Mouse (Mus musculus): Measurements from ENCODE around the gene Cxcl14.

Gene Cxcl14

GRCm38 (mm10) chr13:56295943-56296658, at the start of gene Cxcl14:
TSS of gene Cxcl14 (minus strand) at chr13:56296551.
- no peak for DNase-seq (ENCODE audit: low read depth)

GRCm38 (mm10) chr13:56344355-56344754, 48.0 kb upstream of the Cxcl14 start:
- DNase-seq (ENCODE audit: low read depth) = no peak

DNA sequence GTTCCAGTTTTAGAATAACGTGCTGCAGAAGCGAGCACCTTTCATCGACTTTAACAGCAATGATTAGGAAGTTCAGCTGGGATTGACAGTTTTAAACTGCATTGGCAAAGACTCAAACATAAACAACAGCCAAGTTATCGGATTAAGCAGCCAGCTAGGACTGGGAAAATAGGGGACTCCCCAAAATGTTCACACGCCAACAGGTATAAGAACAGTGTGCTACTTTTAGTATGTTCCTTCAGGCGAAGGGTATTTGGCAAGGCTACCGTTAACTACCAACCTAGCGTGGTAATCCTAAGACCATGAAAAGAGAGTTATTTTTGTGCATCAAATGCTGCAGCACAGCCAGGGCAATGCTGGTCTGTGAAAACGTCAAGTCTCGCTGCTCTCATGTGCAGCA, 46.1 kb upstream of the Cxcl14 start:
- no peak for DNase-seq (ENCODE audit: low read depth)

GRCm38 (mm10) chr13:56340513-56340912, 44.2 kb upstream of the Cxcl14 start:
- no peak for DNase-seq (ENCODE audit: low read depth)

GRCm38 (mm10) chr13:56339816-56340215, 43.5 kb upstream of the Cxcl14 start:
- no peak for DNase-seq (ENCODE audit: low read depth)

GRCm38 (mm10) chr13:56336982-56337381, 40.6 kb upstream of the Cxcl14 start:
- no peak for DNase-seq (ENCODE audit: low read depth)

DNA sequence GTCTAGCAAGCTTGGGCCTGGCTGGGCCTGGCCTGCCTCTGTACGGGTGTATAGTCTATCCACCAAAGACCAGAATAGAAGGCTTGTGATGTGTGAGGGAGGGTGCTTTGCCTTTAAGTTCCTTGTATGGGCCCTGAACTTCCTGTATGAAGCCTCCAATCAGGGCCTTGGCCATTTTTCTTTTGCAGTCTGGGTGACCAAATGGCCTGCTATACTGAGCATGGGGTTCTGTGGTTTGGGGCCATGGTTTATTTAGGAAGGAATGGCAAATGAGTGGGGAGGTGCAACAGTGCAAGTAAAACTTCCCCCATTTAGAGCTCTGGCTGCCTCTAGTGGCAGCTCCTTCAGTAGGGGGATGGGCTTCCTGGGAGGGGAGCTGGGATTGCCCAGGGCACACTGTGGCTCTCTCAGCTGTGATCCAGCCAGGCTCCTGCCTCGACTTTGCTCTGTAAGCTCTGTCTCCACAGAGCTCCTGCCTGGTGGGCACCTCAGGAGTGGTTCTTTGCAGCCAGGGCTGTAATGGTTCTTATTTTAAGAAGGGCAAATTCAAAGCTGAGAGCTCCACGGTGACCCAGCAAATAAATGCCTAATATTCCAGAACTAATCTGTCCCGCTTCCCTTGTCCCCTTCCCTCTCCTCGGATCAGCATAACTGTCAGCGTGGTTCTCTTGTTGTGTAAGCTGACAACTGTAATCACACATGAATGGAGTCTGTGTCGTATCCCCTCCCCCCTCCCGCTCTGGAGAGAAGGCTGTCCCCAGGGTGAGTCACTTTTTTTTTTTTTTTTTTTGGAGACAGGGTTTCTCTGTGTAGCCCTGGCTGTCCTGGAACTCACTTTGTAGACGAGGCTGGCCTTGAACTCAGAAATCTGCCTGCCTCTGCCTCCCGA, 38.7 kb upstream of the Cxcl14 start:
- DNase-seq (ENCODE audit: low read depth) = no peak

- DNase-seq (ENCODE audit: low read depth) = no peak
Measured at GRCm38 (mm10) chr13:56334236-56334635, 37.9 kb upstream of the Cxcl14 start.

GRCm38 (mm10) chr13:56332356-56332755, 36.0 kb upstream of the Cxcl14 start:
- no peak for DNase-seq (ENCODE audit: low read depth)

DNA sequence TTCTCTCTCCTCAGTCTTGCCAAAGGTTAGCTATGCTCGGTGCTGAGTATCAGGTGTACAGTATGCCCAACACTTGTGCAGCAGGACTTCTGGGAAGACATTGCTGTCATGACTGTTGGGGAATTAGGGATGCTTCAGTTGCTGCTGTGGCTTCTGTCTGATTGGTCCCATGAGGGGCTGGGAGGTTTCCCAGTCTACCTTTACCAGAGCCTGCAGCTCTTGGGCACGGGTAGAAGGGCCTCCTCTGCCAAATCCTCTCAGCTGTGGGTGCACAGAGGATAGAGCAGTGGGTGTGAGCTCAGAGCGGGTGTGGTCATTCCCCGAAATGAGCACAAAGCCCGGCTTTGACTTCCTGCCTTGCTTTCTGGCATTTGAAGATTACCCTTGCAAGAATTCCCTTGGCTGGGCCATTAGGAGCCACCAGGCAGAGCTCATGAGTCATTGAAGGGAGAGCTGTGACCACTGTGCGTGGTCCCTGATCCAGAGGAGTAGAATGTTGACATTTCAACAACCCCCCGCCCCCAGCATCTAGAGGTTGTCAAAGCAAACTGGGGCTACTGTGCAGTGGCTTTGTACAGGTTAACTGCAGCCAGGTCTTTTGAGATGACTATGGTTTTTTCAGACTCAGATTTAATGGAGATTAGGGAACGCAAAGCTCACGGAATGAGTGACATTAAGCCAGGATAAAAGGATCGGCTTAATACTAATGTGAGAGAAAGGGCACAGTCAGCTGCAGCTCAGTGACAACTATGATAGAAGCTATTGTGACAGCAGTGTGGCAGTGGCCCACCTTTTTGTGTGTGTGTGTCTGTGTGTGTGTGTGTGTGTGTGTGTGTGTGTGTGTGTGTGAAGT, 34.5 kb upstream of the Cxcl14 start:
- DNase-seq (ENCODE audit: low read depth) = no peak

DNA sequence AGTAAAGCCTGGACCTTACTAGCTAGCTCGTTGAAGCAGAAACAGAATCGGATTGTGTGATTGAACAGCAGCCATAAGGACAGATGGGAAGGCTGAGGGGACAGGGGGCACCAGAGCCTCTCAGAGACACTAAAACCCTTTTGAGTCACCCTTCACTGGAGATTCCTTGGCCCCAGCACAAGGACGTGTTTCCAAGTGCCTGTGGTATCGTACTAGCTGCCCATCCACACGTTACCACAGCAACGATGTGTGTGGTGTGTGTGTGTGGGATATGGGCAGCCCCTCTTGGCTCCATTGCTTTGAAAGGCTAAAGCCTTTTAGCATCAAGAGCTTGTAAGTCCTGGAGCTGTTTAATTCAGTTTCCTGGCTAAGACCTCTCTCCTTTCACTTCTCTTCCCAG, 33.4 kb upstream of the Cxcl14 start:
- DNase-seq (ENCODE audit: low read depth) = no peak

DNA sequence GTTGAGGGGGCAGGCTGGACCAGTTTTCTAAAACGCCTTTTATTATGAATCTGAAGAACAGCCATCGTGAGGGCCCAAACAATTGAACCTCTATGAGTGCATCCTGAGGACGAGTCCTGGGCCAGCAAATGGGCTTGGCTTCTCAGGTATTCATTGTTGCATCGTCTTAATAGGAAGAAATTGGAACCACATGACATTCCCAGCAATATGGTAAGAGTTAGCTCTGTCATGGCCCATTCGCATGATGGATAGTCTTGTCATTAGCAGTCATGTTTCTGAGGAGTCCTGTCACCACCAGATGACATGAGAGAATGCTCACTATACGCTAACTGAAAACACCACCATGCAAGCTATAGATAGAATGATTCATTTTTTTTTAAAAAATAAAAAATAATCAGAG, 32.8 kb upstream of the Cxcl14 start:
- no peak for DNase-seq (ENCODE audit: low read depth)

DNA sequence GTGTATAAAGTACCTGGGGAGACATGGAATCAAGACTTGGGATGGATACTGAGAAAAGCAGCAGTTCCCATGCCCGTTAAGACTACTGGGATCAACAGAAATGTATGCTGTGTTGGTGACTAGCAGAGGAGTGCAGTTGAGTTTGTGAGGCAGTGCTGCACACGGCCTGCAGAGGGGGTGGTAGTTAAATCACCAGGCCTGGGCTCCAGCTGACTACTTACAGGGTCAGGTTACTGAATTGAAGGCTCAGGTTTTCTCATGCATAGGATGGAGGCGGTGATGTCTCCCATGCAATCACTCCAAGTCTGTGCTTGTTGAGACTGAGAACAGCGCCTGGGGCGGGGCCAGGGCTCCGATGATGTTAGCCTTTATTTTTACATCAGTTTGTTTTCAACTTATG, 31.4 kb upstream of the Cxcl14 start:
- DNase-seq (ENCODE audit: low read depth) = no peak

DNA sequence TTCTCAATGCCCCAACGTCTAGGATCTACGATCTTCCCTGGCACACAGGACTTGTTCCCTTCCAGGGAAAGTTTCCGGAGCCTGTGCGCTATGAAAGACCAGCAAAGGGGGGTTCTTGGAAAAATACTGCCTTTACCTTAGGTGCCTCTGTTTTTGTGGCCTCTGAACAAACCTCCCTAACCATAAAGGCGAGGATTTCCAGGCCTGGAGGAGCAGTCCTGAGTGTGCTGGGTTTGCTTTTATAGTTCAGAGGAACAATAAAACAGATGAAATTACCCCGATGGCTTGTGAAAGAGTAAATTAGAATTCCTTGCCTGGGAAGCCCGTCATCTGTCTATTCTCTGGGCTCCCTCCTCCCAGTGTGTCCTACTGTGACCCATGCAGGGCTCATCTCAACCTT, 25.3 kb upstream of the Cxcl14 start:
- DNase-seq (ENCODE audit: low read depth) = no peak

- no peak for DNase-seq (ENCODE audit: low read depth)
Measured at GRCm38 (mm10) chr13:56316930-56317329, 20.6 kb upstream of the Cxcl14 start.

GRCm38 (mm10) chr13:56315201-56315600, 18.9 kb upstream of the Cxcl14 start:
- DNase-seq (ENCODE audit: low read depth) = no peak

DNA sequence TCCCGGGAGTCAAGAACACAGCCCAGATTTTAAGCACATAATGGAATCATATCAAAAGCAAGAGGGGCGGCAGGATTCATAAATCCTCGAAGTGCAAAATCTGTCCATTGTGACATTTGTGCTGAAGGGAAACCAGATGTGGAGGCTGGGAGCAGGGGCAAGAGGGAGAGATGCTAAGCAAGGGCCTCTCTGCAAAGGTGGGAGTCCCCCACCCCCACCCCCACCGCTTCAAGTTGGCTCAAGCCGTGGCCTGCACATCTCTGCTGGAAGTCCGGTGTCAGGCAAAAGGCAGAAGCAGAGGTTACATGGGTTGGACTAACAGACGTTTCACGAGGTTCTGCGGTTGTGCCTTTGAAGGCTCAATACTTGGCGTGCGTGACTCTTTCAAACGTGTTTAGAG, 8.7 kb upstream of the Cxcl14 start:
- DNase-seq (ENCODE audit: low read depth) = no peak

- DNase-seq (ENCODE audit: low read depth) = no peak
Measured at GRCm38 (mm10) chr13:56304453-56304852, 8.1 kb upstream of the Cxcl14 start.

GRCm38 (mm10) chr13:56299336-56299735, 3.0 kb upstream of the Cxcl14 start:
- DNase-seq (ENCODE audit: low read depth) = no peak

GRCm38 (mm10) chr13:56296659-56297020, 289 bp upstream of the Cxcl14 start:
- DNase-seq (ENCODE audit: low read depth) = no peak

GRCm38 (mm10) chr13:56295586-56295942, 787 bp downstream of the Cxcl14 start:
- DNase-seq (ENCODE audit: low read depth) = no peak

DNA sequence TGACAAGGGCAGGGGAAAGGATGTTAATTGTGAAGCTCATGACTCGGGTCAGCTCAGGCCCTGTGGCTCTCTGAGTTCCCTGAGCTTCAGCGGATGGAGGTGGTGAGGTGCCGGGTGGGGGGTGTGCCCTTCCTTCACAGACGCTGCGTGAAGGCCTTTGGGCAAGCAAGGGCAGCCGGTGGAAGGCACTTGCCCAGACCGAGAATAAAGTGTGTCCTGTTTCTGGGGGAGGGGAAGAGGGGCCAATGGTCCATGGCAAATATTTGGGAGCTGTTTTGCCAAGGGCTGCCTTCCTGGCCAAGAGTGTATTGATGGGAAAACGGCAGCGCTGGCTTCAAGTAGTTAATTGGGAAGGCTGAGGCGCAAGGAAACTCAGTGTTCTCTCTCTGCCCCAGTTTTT, 1.4 kb downstream of the Cxcl14 start:
- no peak for DNase-seq (ENCODE audit: low read depth)

- no peak for DNase-seq (ENCODE audit: low read depth)
Measured at GRCm38 (mm10) chr13:56289998-56290397, 6.4 kb downstream of the Cxcl14 start.

Measured in c-Kit-positive CD71-negative TER-119-negative erythroid progenitor cells, embryonic 14.5 days (primary cell).